Mouse (Mus musculus) ES-Bruce4 (cell line): ENCODE measurements around the gene Ntmt1.

Source experiments
- CTCF ChIP-seq: IDR thresholded peaks from one replicate; pipeline ENCODE4 v1.8.1; 2011; ENCODE audit warnings: low read depth, low read length
- POLR2A ChIP-seq: IDR thresholded peaks from one replicate; pipeline ENCODE4 v1.8.1; 2011; ENCODE audit warnings: low read length; ENCODE audit not compliant: insufficient read depth

DNA sequence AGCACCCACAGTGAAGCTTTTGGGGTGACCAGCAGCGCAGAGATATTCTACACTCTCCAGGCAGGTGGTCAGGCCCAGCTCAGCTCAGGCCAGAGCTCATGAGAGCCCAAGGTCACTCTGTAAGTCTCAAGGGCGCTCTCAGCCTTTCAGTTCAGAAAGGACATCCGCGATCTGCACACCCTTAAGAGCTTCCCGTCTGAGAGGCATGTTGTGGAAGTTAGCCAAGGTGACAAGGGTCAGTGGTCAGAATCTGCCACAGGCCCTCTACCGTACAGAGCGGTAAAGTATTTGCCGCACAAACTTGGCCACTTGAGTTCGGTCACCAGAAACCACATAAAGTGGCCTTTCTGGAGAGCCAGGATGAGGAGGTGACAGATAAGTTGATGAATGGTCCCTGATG is 55.9 kb downstream of the Ntmt1 start:
- TF ChIP-seq CTCF = no peak
- TF ChIP-seq POLR2A = no peak
